Mouse (Mus musculus) liver, embryonic 13.5 days (tissue): Measurements from ENCODE around the gene Olfr548-ps1. TPM values are rescaled to one million over a fixed set of nuclear protein-coding genes. Genes with fewer than 3 reads are reported as not detected.
"Not testable (repeated sequence)": the region's sequence is repeated elsewhere in the genome, so short reads cannot be mapped to it uniquely, and the experiment has no call there.

Source experiments
- ATAC-seq: fragments of 200-750 bp; cut with Nextera tagmentation; 2 replicates; pipeline ENCODE4 v1.8.0; 2017; ENCODE audit warnings: low read depth, mild to moderate bottlenecking, moderate number of reproducible peaks, moderate library complexity
- DNase-seq: peaks from one replicate; pipeline ENCODE4 v3.0.0; 2022
- H3K27ac ChIP-seq: fragments of 300-500 bp; sonication (generic); 2 replicates; pipeline ENCODE4 v1.5.1; 2015; ENCODE audit warnings: moderate library complexity, mild to moderate bottlenecking, inconsistent platforms
- H3K27me3 ChIP-seq: fragments of 300-500 bp; sonication (generic); 2 replicates; pipeline ENCODE4 v1.6.1; 2015; ENCODE audit warnings: mild to moderate bottlenecking, inconsistent platforms
- H3K36me3 ChIP-seq: fragments of 300-500 bp; sonication (generic); 2 replicates; pipeline ENCODE4 v1.6.1; 2015; ENCODE audit warnings: mild to moderate bottlenecking, inconsistent platforms
- H3K4me1 ChIP-seq: fragments of 300-500 bp; sonication (generic); replicated peaks from 2 replicates; pipeline ENCODE4 v1.6.1; 2015; ENCODE audit warnings: inconsistent platforms
- H3K4me2 ChIP-seq: fragments of 300-500 bp; sonication (generic); 2 replicates; pipeline ENCODE4 v1.6.1; 2015; ENCODE audit warnings: inconsistent platforms, mild to moderate bottlenecking, moderate library complexity
- H3K4me3 ChIP-seq: fragments of 300-500 bp; sonication (generic); replicated peaks from 2 replicates; pipeline ENCODE4 v1.5.1; 2015; ENCODE audit warnings: mild to moderate bottlenecking, inconsistent platforms
- H3K9ac ChIP-seq: fragments of 300-500 bp; sonication (generic); 2 replicates; pipeline ENCODE4 v1.6.1; 2015; ENCODE audit warnings: mild to moderate bottlenecking, inconsistent platforms
- H3K9me3 ChIP-seq: fragments of 300-500 bp; sonication (generic); replicated peaks from 2 replicates; pipeline ENCODE4 v1.6.1; 2016; ENCODE audit warnings: inconsistent platforms
- WGBS: fragments of 180-500 bp; shearing (Covaris S2); methylation state at CpG from one replicate; pipeline ENCODE4 v1.1.7; 2015; ENCODE audit not compliant: insufficient replicate concordance; 5-methylcytosine and 5-hydroxymethylcytosine counted together
- polyA plus RNA-seq: library from polyadenylated mRNA; unstranded; fragments of >200 nt; fragmentation: Nextera tagmentation; extraction: Ambion mirVana; gene quantifications from 2 replicates; pipeline ENCODE4 v1.2.1, GENCODE M21; 2015

Gene Olfr548-ps1
- not detected in 2 replicates for polyA plus RNA-seq

- DNase-seq (no peak), ATAC-seq (no peak)
- Histone ChIP-seq H3K4me3 (no peak within 1 kb of the TSS), H3K4me1 (no peaks in the 10 kb centered on the region), H3K36me3 (no peaks in the 10 kb centered on the region), H3K9me3 (no peaks in the 10 kb centered on the region), H3K9ac (no peak within 1 kb of the TSS), H3K27ac (no peak within 1 kb of the TSS), H3K27me3 (no peaks in the 10 kb centered on the region), H3K4me2 (no peak within 1 kb of the TSS)
- 65% methylated on average over 2 of the region's 2 CpGs for WGBS
Measured at GRCm38 (mm10) chr7:102540596-102540995, at the start of gene Olfr548-ps1. Gene Olfr548-ps1 (plus strand): TSS chr7:102540896.

GRCm38 (mm10) chr7:102494416-102494815 is 46.3 kb upstream of the Olfr548-ps1 start:
- H3K9ac ChIP-seq, H3K36me3 ChIP-seq, H3K4me1 ChIP-seq, H3K4me2 ChIP-seq, H3K4me3 ChIP-seq, H3K27ac ChIP-seq, H3K27me3 ChIP-seq, DNase-seq, H3K9me3 ChIP-seq, ATAC-seq: not testable (repeated sequence)
- WGBS, result 45% methylated on average over 6 of the region's 7 CpGs

- Histone ChIP-seq H3K9me3 (no peaks in the 10 kb centered on the region), H3K27me3 (no peaks in the 10 kb centered on the region), H3K4me3 (no peak within 1 kb of the TSS), H3K27ac (no peak within 1 kb of the TSS), H3K9ac (no peak within 1 kb of the TSS), H3K4me2 (no peak within 1 kb of the TSS), H3K4me1 (no peaks in the 10 kb centered on the region), H3K36me3 (no peaks in the 10 kb centered on the region)
- DNase-seq, result no peak
- no peak for ATAC-seq
- WGBS, result 51% methylated on average over 3 of the region's 3 CpGs
Measured at GRCm38 (mm10) chr7:102499473-102499872, 41.2 kb upstream of the Olfr548-ps1 start, which contains the start of gene Olfr545. Gene Olfr545 (minus strand): TSS chr7:102499573.

DNA sequence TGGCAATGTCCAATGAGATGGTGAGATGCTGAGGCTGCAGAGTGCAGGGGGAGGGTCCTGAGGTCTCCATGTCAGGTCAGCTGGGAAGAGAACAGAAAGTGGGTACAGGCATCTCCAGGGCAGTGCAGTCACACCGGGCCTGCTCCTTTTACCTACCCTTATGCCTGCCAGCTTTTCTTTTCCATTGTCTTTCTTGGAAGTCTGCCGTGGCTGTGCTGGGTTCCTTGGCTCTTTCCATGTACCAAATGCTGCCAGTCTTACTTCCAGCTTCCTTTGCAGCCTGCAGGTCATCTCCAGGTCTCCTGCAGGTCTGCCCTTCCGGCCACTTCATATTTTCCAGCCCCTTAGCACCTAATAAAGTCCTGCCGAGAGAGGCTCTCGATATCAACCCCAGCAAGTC is 38.7 kb upstream of the Olfr548-ps1 start:
- no peak for ATAC-seq
- Histone ChIP-seq H3K9me3 (no peaks in the 10 kb centered on the region), H3K4me3 (no peak overlapping the region), H3K9ac (no peak overlapping the region), H3K4me1 (no peaks in the 10 kb centered on the region), H3K27me3 (no peaks in the 10 kb centered on the region), H3K27ac (no peak overlapping the region), H3K4me2 (no peak overlapping the region), H3K36me3 (no peaks in the 10 kb centered on the region)
- DNase-seq, result no peak
- WGBS, result 64% methylated on average over 5 of the region's 5 CpGs

- H3K4me3 ChIP-seq, result no peak overlapping the region
- ATAC-seq (peak; percentile 60; the same call in 1 of the 2 replicates), DNase-seq (peak; percentile 43)
- no peak overlapping the region for H3K27ac ChIP-seq
- H3K36me3 ChIP-seq, result no peaks in the 10 kb centered on the region
- no peak overlapping the region for H3K9ac ChIP-seq
- H3K27me3 ChIP-seq, result 0 out of 2 replicates have a peak, but pooled peaks cover 3% of the 10 kb centered on the region
- WGBS, result 34% methylated on average over 3 of the region's 3 CpGs
- H3K4me1 ChIP-seq, result no peaks in the 10 kb centered on the region
- H3K9me3 ChIP-seq, result no peaks in the 10 kb centered on the region
- H3K4me2 ChIP-seq, result no peak overlapping the region
Measured at GRCm38 (mm10) chr7:102506848-102507247, 33.8 kb upstream of the Olfr548-ps1 start.

DNA sequence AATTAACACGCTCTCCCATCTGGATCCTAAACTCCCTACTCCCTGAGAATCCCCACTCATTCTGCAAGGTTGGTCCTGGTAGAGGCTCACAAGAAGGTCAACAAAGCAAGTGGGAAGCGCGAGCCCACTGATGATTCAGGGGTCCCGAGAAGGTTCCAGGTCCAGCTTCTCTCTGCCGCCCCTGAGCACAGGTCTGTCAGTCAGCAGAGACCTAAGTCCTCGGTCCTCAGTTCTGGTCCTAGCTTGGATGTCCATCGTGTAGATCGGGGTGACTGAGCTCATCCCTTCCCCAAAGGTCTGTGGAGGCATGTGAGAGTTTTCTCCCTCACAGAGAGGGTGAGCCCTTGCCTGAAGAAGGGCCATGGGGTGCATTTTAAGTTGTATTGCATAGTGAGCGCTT is 32.6 kb upstream of the Olfr548-ps1 start:
- no peak overlapping the region for H3K9ac ChIP-seq
- H3K27ac ChIP-seq, result no peak overlapping the region
- H3K9me3 ChIP-seq, result no peaks in the 10 kb centered on the region
- H3K36me3 ChIP-seq, result no peaks in the 10 kb centered on the region
- peaks cover 5% of the 10 kb centered on the region; the same call in 1 of the 2 replicates for H3K4me1 ChIP-seq
- peaks cover 11% of the 10 kb centered on the region; the same call in 1 of the 2 replicates for H3K27me3 ChIP-seq
- 74% methylated on average over 9 of the region's 9 CpGs for WGBS
- H3K4me2 ChIP-seq, result no peak overlapping the region
- H3K4me3 ChIP-seq, result no peak overlapping the region
- DNase-seq, result no peak
- no peak for ATAC-seq

DNA sequence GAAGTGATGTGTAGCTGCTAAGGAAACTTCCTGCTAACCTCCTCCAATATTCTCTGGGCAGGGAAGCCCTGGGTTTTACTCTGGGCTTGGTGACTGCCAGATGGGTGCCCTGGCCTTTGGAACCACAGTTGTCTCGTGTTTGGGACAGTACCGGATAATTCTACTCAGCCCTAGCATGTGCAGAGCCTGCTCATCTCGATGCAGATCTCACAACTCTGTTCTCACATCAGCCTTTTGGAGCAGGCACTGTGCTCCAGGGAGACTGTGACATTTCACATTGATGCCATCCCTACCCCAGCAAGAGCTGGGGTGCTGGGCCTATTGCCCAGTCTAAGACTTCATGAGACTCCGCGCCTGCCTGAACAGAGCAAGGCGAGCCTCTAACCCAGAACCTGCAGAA is 32.0 kb upstream of the Olfr548-ps1 start:
- WGBS, result 82% methylated on average over 6 of the region's 6 CpGs
- H3K4me1 ChIP-seq, result peaks cover 11% of the 10 kb centered on the region
- H3K9me3 ChIP-seq, result no peaks in the 10 kb centered on the region
- H3K36me3 ChIP-seq, result no peaks in the 10 kb centered on the region
- no peak overlapping the region for H3K4me2 ChIP-seq
- H3K9ac ChIP-seq, result no peak overlapping the region
- ATAC-seq (no peak), DNase-seq (no peak)
- no peak overlapping the region for H3K4me3 ChIP-seq
- H3K27me3 ChIP-seq, result peaks cover 11% of the 10 kb centered on the region; the same call in 1 of the 2 replicates
- H3K27ac ChIP-seq, result no peak overlapping the region

DNA sequence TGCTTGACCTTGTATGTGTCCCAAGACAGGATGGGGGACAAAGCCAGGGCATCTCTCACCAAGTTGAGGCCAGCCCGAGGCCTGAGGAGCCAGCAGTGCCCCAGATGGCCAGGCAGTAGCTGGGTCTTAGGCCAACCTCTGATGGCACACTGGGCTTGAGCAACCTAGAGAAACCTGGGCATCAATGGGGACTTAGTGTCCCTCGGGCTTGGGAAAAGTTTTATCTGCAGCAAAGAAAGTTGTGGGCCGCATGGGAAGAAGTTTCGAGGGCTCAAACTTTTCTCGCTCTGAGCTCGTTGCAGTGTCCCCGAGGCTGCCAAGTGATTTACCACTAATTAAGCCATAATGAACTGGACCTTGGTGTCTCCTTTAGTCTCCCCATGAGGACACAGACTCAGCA is 31.0 kb upstream of the Olfr548-ps1 start:
- 69% methylated on average over 7 of the region's 7 CpGs for WGBS
- no peak overlapping the region for H3K27ac ChIP-seq
- peaks cover 14% of the 10 kb centered on the region for H3K27me3 ChIP-seq
- no peaks in the 10 kb centered on the region for H3K9me3 ChIP-seq
- H3K4me1 ChIP-seq, result peaks cover 18% of the 10 kb centered on the region
- H3K4me3 ChIP-seq, result no peak overlapping the region
- H3K4me2 ChIP-seq, result no peak overlapping the region
- ATAC-seq (no peak), DNase-seq (no peak)
- no peak overlapping the region for H3K9ac ChIP-seq
- no peaks in the 10 kb centered on the region for H3K36me3 ChIP-seq

- Histone ChIP-seq H3K4me2 (no peak overlapping the region), H3K4me1 (peaks cover 18% of the 10 kb centered on the region), H3K4me3 (no peak overlapping the region), H3K9ac (no peak overlapping the region), H3K27me3 (peaks cover 14% of the 10 kb centered on the region), H3K9me3 (no peaks in the 10 kb centered on the region), H3K27ac (no peak overlapping the region), H3K36me3 (no peaks in the 10 kb centered on the region)
- no peak for ATAC-seq
- no peak for DNase-seq
- WGBS, result 67% methylated on average over 10 of the region's 10 CpGs
Measured at GRCm38 (mm10) chr7:102511927-102512326, 28.8 kb upstream of the Olfr548-ps1 start.

- peaks cover 18% of the 10 kb centered on the region for H3K4me1 ChIP-seq
- H3K4me3 ChIP-seq, result peak overlapping the region; percentile 52
- no peaks in the 10 kb centered on the region for H3K36me3 ChIP-seq
- peak overlapping the region; percentile 76 for H3K4me2 ChIP-seq
- 1% methylated on average over 54 of the region's 54 CpGs for WGBS
- ATAC-seq, result peak; percentile 86
- peak; percentile 53 for DNase-seq
- H3K9ac ChIP-seq, result peak overlapping the region; percentile 62
- H3K27me3 ChIP-seq, result peaks cover 14% of the 10 kb centered on the region
- no peak overlapping the region for H3K27ac ChIP-seq
- H3K9me3 ChIP-seq, result no peaks in the 10 kb centered on the region
Measured at GRCm38 (mm10) chr7:102512814-102513435, 27.8 kb upstream of the Olfr548-ps1 start.

DNA sequence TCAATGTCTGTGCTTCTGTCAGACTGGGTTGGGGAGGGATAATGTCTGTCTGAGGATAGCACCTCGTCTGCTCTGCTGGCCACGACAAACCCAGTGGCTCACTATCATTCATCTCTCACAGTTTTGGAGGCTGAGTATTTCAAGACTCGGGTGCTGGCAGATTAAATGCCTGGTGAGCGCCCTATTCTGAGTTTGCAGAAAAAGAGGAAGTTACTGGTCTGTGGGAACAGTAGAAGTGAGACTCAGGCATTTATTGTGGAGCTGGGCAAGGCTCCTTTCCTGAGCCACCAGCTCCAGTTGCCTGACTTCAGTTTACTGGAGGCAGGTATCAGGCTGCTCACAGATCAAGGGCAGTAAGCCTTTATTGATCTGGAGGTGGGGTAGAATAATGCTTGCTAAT is 26.6 kb upstream of the Olfr548-ps1 start:
- Histone ChIP-seq H3K36me3 (no peaks in the 10 kb centered on the region), H3K9me3 (no peaks in the 10 kb centered on the region), H3K9ac (no peak overlapping the region), H3K27me3 (peaks cover 14% of the 10 kb centered on the region), H3K4me2 (no peak overlapping the region), H3K27ac (no peak overlapping the region), H3K4me3 (no peak overlapping the region), H3K4me1 (peaks cover 18% of the 10 kb centered on the region)
- 14% methylated on average over 4 of the region's 4 CpGs for WGBS
- no peak for DNase-seq
- ATAC-seq, result no peak
